Mouse (Mus musculus): Measurements from ENCODE around the gene Tnfsf13.

GRCm38 (mm10) chr11:69655264-69656064, 30.1 kb downstream of the Tnfsf13 start, which contains the start of gene Sox15:
- TF ChIP-seq CTCF (IDR thresholded peaks at IDR 0.05; ENCODE audit: low read depth, low read length) (no peak), POLR2A (IDR thresholded peaks at IDR 0.05; ENCODE audit: borderline replicate concordance, low read depth, low read length) (no peak)

All from bone marrow macrophage, adult 2 months (primary cell).